Mouse (Mus musculus): ENCODE data around the gene Zswim1. TPM values are rescaled to one million over a fixed set of nuclear protein-coding genes. Genes with fewer than 3 reads are reported as not detected.

The Zswim1 gene
- polyA plus RNA-seq, 1 experiment, result 3.7 TPM

- H3K27ac ChIP-seq (ENCODE audit: control insufficient read depth, insufficient read depth, low read depth, low read length, poor library complexity), result no peak overlapping the region
- H3K4me1 ChIP-seq (ENCODE audit: control insufficient read depth, insufficient read depth, low read length), result peaks cover 3% of the 10 kb centered on the region; the same call in 1 of the 2 replicates
- H3K4me3 ChIP-seq (replicated peaks; ENCODE audit: control insufficient read depth, low read depth, low read length), result no peak overlapping the region
- WGBS, result 82% methylated on average over 7 of the region's 7 CpGs
- TF ChIP-seq CTCF (IDR thresholded peaks at IDR 0.05; ENCODE audit: control insufficient read depth, insufficient read depth, low read length) (no peak), POLR2A (IDR thresholded peaks at IDR 0.05; ENCODE audit: borderline replicate concordance, control insufficient read depth, low read depth, low read length) (no peak)
Measured at GRCm38 (mm10) chr2:164806614-164807013, 15.9 kb upstream of the Zswim1 start.

DNA sequence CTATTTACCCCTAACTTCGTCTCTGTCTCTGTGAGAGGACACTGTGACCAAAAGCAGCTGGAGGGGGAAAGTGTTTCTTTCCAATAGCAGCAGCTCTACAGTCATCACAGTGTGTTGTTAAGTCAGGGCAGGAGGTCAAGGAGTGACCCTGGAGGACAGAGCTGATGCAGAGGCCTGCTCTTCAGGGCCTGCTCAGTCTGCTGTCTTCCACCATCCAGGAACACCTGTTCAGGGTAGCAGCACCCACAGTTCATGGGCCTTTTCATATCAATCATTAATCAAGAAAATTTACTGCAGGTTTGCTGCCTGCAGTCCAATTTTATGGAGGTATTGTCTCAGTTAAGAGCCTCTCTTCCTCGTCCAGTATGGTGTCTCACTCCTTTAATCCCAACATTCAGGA, 8.9 kb upstream of the Zswim1 start:
- H3K4me3 ChIP-seq (replicated peaks; ENCODE audit: control insufficient read depth, low read depth, low read length), result no peak overlapping the region
- no peak for TF ChIP-seq POLR2A (IDR thresholded peaks at IDR 0.05; ENCODE audit: borderline replicate concordance, control insufficient read depth, low read depth, low read length)
- TF ChIP-seq CTCF (IDR thresholded peaks at IDR 0.05; ENCODE audit: control insufficient read depth, insufficient read depth, low read length), result no peak
- no peak overlapping the region for H3K27ac ChIP-seq (ENCODE audit: control insufficient read depth, insufficient read depth, low read depth, low read length, poor library complexity)
- H3K4me1 ChIP-seq (ENCODE audit: control insufficient read depth, insufficient read depth, low read length), result peaks cover 4% of the 10 kb centered on the region
- 80% methylated on average over 2 of the region's 2 CpGs for WGBS

GRCm38 (mm10) chr2:164815348-164815747, 7.1 kb upstream of the Zswim1 start:
- WGBS, result 34% methylated on average over 5 of the region's 5 CpGs
- no peak for TF ChIP-seq CTCF (IDR thresholded peaks at IDR 0.05; ENCODE audit: control insufficient read depth, insufficient read depth, low read length)
- TF ChIP-seq POLR2A (IDR thresholded peaks at IDR 0.05; ENCODE audit: borderline replicate concordance, control insufficient read depth, low read depth, low read length), result no peak
- Histone ChIP-seq H3K4me3 (replicated peaks; ENCODE audit: control insufficient read depth, low read depth, low read length) (no peak overlapping the region), H3K27ac (ENCODE audit: control insufficient read depth, insufficient read depth, low read depth, low read length, poor library complexity) (peak overlapping the region; percentile 69), H3K4me1 (ENCODE audit: control insufficient read depth, insufficient read depth, low read length) (peaks cover 4% of the 10 kb centered on the region)

- 66% methylated on average over 8 of the region's 8 CpGs for WGBS
- TF ChIP-seq CTCF (IDR thresholded peaks at IDR 0.05; ENCODE audit: control insufficient read depth, insufficient read depth, low read length), result no peak
Measured at GRCm38 (mm10) chr2:164815821-164816220, 6.7 kb upstream of the Zswim1 start.

DNA sequence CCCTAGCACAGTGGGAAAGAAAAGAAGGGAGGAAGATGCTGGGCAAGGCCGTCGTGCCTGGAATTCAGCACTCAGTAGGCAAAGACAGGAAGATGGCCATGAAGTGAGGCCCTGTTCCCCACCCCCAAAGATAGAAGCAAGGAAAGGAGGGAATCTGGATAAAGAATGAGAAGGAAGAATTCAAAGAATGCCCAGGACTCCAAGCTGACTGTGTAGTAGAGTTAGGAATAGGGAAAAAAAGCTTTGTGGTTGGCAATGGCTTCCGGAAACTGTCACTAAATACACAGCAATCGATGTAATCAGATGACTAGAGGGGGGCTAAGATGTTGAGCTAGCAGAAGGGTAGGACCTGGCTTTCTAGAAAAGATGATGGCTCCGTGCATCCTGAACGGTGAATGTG, 5.3 kb upstream of the Zswim1 start:
- peaks cover 4% of the 10 kb centered on the region for H3K4me1 ChIP-seq (ENCODE audit: control insufficient read depth, insufficient read depth, low read length)
- WGBS, result 88% methylated on average over 6 of the region's 6 CpGs
- H3K27ac ChIP-seq (ENCODE audit: control insufficient read depth, insufficient read depth, low read depth, low read length, poor library complexity), result no peak overlapping the region
- no peak overlapping the region for H3K4me3 ChIP-seq (replicated peaks; ENCODE audit: control insufficient read depth, low read depth, low read length)
- no peak for TF ChIP-seq POLR2A (IDR thresholded peaks at IDR 0.05; ENCODE audit: borderline replicate concordance, control insufficient read depth, low read depth, low read length)
- no peak for TF ChIP-seq CTCF (IDR thresholded peaks at IDR 0.05; ENCODE audit: control insufficient read depth, insufficient read depth, low read length)

More at GRCm38 (mm10) chr2:164815821-164816220, 6.7 kb upstream of the Zswim1 start:
- Histone ChIP-seq H3K27ac (ENCODE audit: control insufficient read depth, insufficient read depth, low read depth, low read length, poor library complexity) (peak overlapping the region; percentile 69), H3K4me3 (replicated peaks; ENCODE audit: control insufficient read depth, low read depth, low read length) (no peak overlapping the region), H3K4me1 (ENCODE audit: control insufficient read depth, insufficient read depth, low read length) (peaks cover 4% of the 10 kb centered on the region)

DNA sequence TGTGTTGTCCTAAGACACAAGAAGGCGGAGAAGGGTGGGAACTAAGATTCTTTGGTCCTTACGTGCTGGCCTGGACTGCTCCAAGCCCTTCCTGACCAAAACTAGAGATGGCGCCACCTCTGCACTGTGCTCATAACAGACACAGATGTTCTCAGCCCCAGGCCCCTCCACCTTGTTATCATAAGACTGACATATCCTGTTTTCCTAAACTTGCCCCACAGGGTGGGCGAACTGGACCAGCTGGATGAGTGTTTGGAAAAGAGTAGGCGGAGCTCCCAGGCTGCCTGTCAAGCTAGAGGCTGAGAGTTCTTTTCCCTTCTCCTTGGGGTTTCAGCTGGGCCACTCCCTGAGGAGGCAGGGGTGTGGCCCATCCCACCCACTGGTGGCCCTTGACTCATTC, 4.8 kb upstream of the Zswim1 start:
- H3K27ac ChIP-seq (ENCODE audit: control insufficient read depth, insufficient read depth, low read depth, low read length, poor library complexity), result no peak overlapping the region
- 88% methylated on average over 5 of the region's 5 CpGs for WGBS

GRCm38 (mm10) chr2:164821060-164821459, 1.4 kb upstream of the Zswim1 start:
- Histone ChIP-seq H3K27ac (ENCODE audit: control insufficient read depth, insufficient read depth, low read depth, low read length, poor library complexity) (no peak overlapping the region), H3K4me1 (ENCODE audit: control insufficient read depth, insufficient read depth, low read length) (no peaks in the 10 kb centered on the region), H3K4me3 (replicated peaks; ENCODE audit: control insufficient read depth, low read depth, low read length) (no peak overlapping the region)
- WGBS, result 89% methylated on average over 6 of the region's 6 CpGs
- TF ChIP-seq POLR2A (IDR thresholded peaks at IDR 0.05; ENCODE audit: borderline replicate concordance, control insufficient read depth, low read depth, low read length) (no peak), CTCF (IDR thresholded peaks at IDR 0.05; ENCODE audit: control insufficient read depth, insufficient read depth, low read length) (no peak)

More for the DNA sequence above, 4.8 kb upstream of the Zswim1 start:
- H3K4me3 ChIP-seq (replicated peaks; ENCODE audit: control insufficient read depth, low read depth, low read length), result no peak overlapping the region
- no peak for TF ChIP-seq POLR2A (IDR thresholded peaks at IDR 0.05; ENCODE audit: borderline replicate concordance, control insufficient read depth, low read depth, low read length)
- TF ChIP-seq CTCF (IDR thresholded peaks at IDR 0.05; ENCODE audit: control insufficient read depth, insufficient read depth, low read length), result no peak
- H3K4me1 ChIP-seq (ENCODE audit: control insufficient read depth, insufficient read depth, low read length), result peaks cover 4% of the 10 kb centered on the region

- WGBS, result under 1% methylated on average over 10 of the region's 10 CpGs
- Histone ChIP-seq H3K27ac (ENCODE audit: control insufficient read depth, insufficient read depth, low read depth, low read length, poor library complexity) (peak overlapping the region; percentile 67), H3K4me1 (ENCODE audit: control insufficient read depth, insufficient read depth, low read length) (no peaks in the 10 kb centered on the region), H3K4me3 (replicated peaks; ENCODE audit: control insufficient read depth, low read depth, low read length) (peak overlapping the region; percentile 97)
- TF ChIP-seq POLR2A (IDR thresholded peaks at IDR 0.05; ENCODE audit: borderline replicate concordance, control insufficient read depth, low read depth, low read length) (no peak), CTCF (IDR thresholded peaks at IDR 0.05; ENCODE audit: control insufficient read depth, insufficient read depth, low read length) (no peak)
Measured at GRCm38 (mm10) chr2:164823181-164823585, 697 bp downstream of the Zswim1 start.

GRCm38 (mm10) chr2:164823969-164824368, 1.5 kb downstream of the Zswim1 start:
- 87% methylated on average over 4 of the region's 4 CpGs for WGBS
- Histone ChIP-seq H3K4me1 (ENCODE audit: control insufficient read depth, insufficient read depth, low read length) (no peaks in the 10 kb centered on the region), H3K27ac (ENCODE audit: control insufficient read depth, insufficient read depth, low read depth, low read length, poor library complexity) (no peak overlapping the region), H3K4me3 (replicated peaks; ENCODE audit: control insufficient read depth, low read depth, low read length) (no peak overlapping the region)
- no peak for TF ChIP-seq POLR2A (IDR thresholded peaks at IDR 0.05; ENCODE audit: borderline replicate concordance, control insufficient read depth, low read depth, low read length)

Measured in bone marrow, adult 2 months (tissue).